Mouse (Mus musculus) lung, embryonic 14.5 days (tissue): ENCODE measurements around the gene Zfp810. TPM values are rescaled to one million over a fixed set of nuclear protein-coding genes. Genes with fewer than 3 reads are reported as not detected.

Experiments used
- ATAC-seq: fragments of 200-750 bp; cut with Nextera tagmentation; 2 replicates; pipeline ENCODE4 v1.8.0; 2017; ENCODE audit warnings: mild to moderate bottlenecking, moderate TSS enrichment, moderate library complexity; ENCODE audit not compliant: insufficient read depth
- DNase-seq: peaks from one replicate; pipeline ENCODE4 v3.0.0-alpha.2; 2015
- H3K27ac ChIP-seq: fragments of 300-500 bp; sonication (generic); 2 replicates; pipeline ENCODE4 v1.5.1; 2014; ENCODE audit warnings: low read depth, mild to moderate bottlenecking, moderate library complexity
- H3K27me3 ChIP-seq: fragments of 300-500 bp; sonication (generic); 2 replicates; pipeline ENCODE4 v1.6.1; 2014; ENCODE audit warnings: low read length, control low read depth; ENCODE audit not compliant: insufficient read depth
- H3K36me3 ChIP-seq: fragments of 300-500 bp; sonication (generic); 2 replicates; pipeline ENCODE4 v1.6.1; 2014; ENCODE audit warnings: control low read depth; ENCODE audit not compliant: insufficient read depth
- H3K4me1 ChIP-seq: fragments of 300-500 bp; sonication (generic); 2 replicates; pipeline ENCODE4 v1.6.1; 2014; ENCODE audit warnings: antibody characterized with exemption, control low read depth; ENCODE audit not compliant: insufficient read depth
- H3K4me2 ChIP-seq: fragments of 300-500 bp; sonication (generic); 2 replicates; pipeline ENCODE4 v1.6.1; 2014; ENCODE audit warnings: mild to moderate bottlenecking
- H3K4me3 ChIP-seq: fragments of 300-500 bp; sonication (generic); 2 replicates; pipeline ENCODE4 v1.5.1; 2014; ENCODE audit warnings: low read depth, low read length
- H3K9ac ChIP-seq: fragments of 300-500 bp; sonication (generic); 2 replicates; pipeline ENCODE4 v1.6.1; 2014
- H3K9me3 ChIP-seq: fragments of 300-500 bp; sonication (generic); 2 replicates; pipeline ENCODE4 v1.6.1; 2016; ENCODE audit warnings: low read depth, low read length, control low read depth
- CTCF ChIP-seq: IDR thresholded peaks from 2 replicates; pipeline ENCODE4 v1.5.1; 2016; ENCODE audit warnings: antibody characterized with exemption, low read depth
- WGBS: fragments of 180-500 bp; shearing (Covaris S2); extraction: QIAGEN DNeasy Blood & Tissue Kit; methylation state at CpG from one replicate; pipeline ENCODE4 v1.1.7; 2014; 5-methylcytosine and 5-hydroxymethylcytosine counted together
- polyA plus RNA-seq: library from polyadenylated mRNA; unstranded; fragments of >200 nt; fragmentation: Nextera tagmentation; extraction: Ambion mirVana; gene quantifications from 2 replicates; pipeline ENCODE4 v1.2.1, GENCODE M21; 2014

Gene Zfp810
- polyA plus RNA-seq, 1 experiment from 2014 or later, result 21.0 TPM

DNA sequence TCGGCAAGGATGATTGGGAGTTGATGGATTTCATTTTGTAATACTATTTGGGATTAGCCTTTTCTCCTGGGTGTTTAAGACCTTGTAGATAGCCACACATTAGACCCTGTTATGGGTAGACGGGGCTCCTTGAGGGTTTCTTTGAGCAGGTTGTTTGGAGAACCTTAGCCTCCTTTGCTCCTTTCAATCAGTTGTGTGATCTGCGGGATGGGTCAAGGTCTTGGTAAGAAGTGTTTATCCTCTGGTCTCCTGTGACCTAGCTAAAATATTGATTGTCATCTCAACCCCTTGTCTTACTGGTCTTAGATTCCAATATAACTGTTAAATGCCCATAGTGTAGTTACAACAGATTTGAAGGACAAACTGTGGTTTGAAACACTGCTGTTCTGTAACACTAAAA lies 77.4 kb downstream of the Zfp810 start:
- WGBS, result 76% methylated on average over 3 of the region's 3 CpGs
- TF ChIP-seq CTCF, result no peak

DNA sequence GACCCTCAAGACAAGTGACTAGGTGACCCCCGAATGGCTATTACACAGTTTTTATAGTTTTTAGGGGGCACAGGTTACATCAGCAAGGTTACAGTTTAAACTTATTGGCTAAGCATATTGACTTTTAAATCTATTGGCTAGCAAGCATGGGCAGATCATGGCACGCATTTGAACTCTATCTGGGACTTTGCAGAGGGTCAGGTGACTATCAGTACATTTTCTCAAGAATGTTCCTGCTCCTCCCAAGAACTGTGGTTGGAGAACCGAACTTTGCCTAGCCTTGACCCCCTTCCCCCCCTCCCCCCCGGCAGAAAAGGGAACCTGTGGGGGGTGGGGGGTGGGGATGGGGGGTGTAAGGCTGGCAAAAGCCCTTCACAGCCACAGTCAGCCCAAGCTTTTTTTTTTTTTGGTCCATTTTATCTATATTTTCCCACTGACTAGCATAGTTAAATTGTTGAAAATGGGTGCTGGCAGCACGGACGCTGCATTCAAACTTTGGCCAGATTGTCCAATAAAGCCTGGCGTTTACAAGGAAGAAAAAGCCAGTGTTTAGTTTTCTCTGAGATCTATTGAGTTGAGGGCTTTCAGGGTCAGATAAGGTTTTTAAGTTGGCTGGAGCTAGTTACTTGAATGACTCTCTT lies 77.9 kb downstream of the Zfp810 start:
- no peak for DNase-seq
- Histone ChIP-seq H3K4me1 (no peaks in the 10 kb centered on the region), H3K27me3 (no peaks in the 10 kb centered on the region), H3K4me2 (no peak overlapping the region), H3K9me3 (no peaks in the 10 kb centered on the region), H3K9ac (no peak overlapping the region), H3K27ac (no peak overlapping the region), H3K36me3 (no peaks in the 10 kb centered on the region), H3K4me3 (no peak overlapping the region)
- WGBS, result 70% methylated on average over 7 of the region's 7 CpGs
- no peak for ATAC-seq
- TF ChIP-seq CTCF, result no peak

More for the DNA sequence above, 77.4 kb downstream of the Zfp810 start:
- no peak for ATAC-seq
- H3K4me3 ChIP-seq, result no peak overlapping the region
- no peaks in the 10 kb centered on the region for H3K9me3 ChIP-seq
- no peak overlapping the region for H3K4me2 ChIP-seq
- H3K9ac ChIP-seq, result no peak overlapping the region
- H3K36me3 ChIP-seq, result 0 out of 2 replicates have a peak, but pooled peaks cover 4% of the 10 kb centered on the region
- no peak for DNase-seq
- H3K27ac ChIP-seq, result no peak overlapping the region
- H3K27me3 ChIP-seq, result no peaks in the 10 kb centered on the region
- H3K4me1 ChIP-seq, result no peaks in the 10 kb centered on the region

DNA sequence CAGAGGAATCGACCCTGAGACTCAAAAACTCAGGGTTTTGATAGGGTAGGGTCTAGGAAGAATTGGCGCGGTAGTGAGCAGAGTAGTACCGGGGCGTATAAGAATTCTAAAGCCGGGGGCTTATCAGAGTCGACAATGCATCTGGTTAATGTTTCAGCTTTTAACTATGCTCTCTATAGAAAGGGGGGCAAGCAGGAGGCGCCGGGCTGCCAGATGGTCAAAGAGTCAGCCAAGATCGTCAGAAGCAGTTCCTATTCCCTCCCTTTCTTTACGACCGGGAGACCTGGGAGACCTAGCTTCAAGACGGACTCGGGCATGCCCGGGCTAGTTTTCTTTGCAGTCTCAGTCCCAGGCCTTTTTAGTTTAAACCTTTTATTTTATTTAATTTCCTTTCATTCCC lies 80.6 kb downstream of the Zfp810 start:
- H3K27ac ChIP-seq, result no peak overlapping the region

More for the DNA sequence above, 80.6 kb downstream of the Zfp810 start:
- no peak for TF ChIP-seq CTCF
- DNase-seq, result peak; percentile 14
- ATAC-seq, result no peak
- no peak overlapping the region for H3K4me3 ChIP-seq
- no peaks in the 10 kb centered on the region for H3K27me3 ChIP-seq
- no peaks in the 10 kb centered on the region for H3K9me3 ChIP-seq
- H3K4me2 ChIP-seq, result peak overlapping the region; percentile 68
- no peaks in the 10 kb centered on the region for H3K36me3 ChIP-seq
- no peak overlapping the region for H3K9ac ChIP-seq
- no peaks in the 10 kb centered on the region for H3K4me1 ChIP-seq
- 77% methylated on average over 15 of the region's 15 CpGs for WGBS

Other genes starting within 250 kb of the Zfp810 start
- gene Gm49318, start 236.4 kb downstream of the Zfp810 start, polyA plus RNA-seq, result not detected in 2 replicates
- gene Zfp653, start 236.3 kb downstream of the Zfp810 start, polyA plus RNA-seq, result 10.7 and 12.4 TPM in 2 replicates
- gene Ecsit, start 222.2 kb downstream of the Zfp810 start, polyA plus RNA-seq, result 31.0 and 33.5 TPM in 2 replicates
- 69.1 and 71.2 TPM in 2 replicates for gene Cnn1, start 208.4 kb downstream of the Zfp810 start, polyA plus RNA-seq
- gene Elof1, start 190.5 kb downstream of the Zfp810 start, polyA plus RNA-seq, result 196 and 212 TPM in 2 replicates
- gene Acp5, start 171.9 kb downstream of the Zfp810 start, polyA plus RNA-seq, result 3.6 and 4.2 TPM in 2 replicates
- 70.8 and 73.8 TPM in 2 replicates for gene Pigyl, start 150.8 kb downstream of the Zfp810 start, polyA plus RNA-seq
- gene Zfp872, start 119.6 kb downstream of the Zfp810 start, polyA plus RNA-seq, result 0.53 and 0.68 TPM in 2 replicates
- gene Zfp809, start 81.9 kb downstream of the Zfp810 start, polyA plus RNA-seq, result 23.7 and 27.5 TPM in 2 replicates
- gene Zfp599, start 47.8 kb downstream of the Zfp810 start, polyA plus RNA-seq, result 6.6 and 6.8 TPM in 2 replicates
- gene Anln, start 81.5 kb upstream of the Zfp810 start, polyA plus RNA-seq, result 68.6 and 74.1 TPM in 2 replicates
- 4.9 and 5.6 TPM in 2 replicates for gene 9530077C05Rik, start 103.9 kb upstream of the Zfp810 start, polyA plus RNA-seq
- not detected in 2 replicates for gene Gm17545, start 146.6 kb upstream of the Zfp810 start, polyA plus RNA-seq
- 65.7 and 71.0 TPM in 2 replicates for gene Rp9, start 162.1 kb upstream of the Zfp810 start, polyA plus RNA-seq
- gene Bbs9, start 168.1 kb upstream of the Zfp810 start, polyA plus RNA-seq, result 12.5 and 17.1 TPM in 2 replicates